Mouse (Mus musculus) forebrain, embryonic 12.5 days (tissue): ENCODE results near the gene Zdhhc6. TPM values are rescaled to one million over a fixed set of nuclear protein-coding genes. Genes with fewer than 3 reads are reported as not detected.

ENCODE experiments used
- ATAC-seq: fragments of 200-750 bp; cut with Nextera tagmentation; 2 replicates; pipeline ENCODE4 v1.8.0; 2017; ENCODE audit warnings: moderate TSS enrichment; ENCODE audit not compliant: low FRiP score
- H3K27ac ChIP-seq: fragments of 300-500 bp; sonication (generic); 2 replicates; pipeline ENCODE4 v1.5.1; 2016; ENCODE audit warnings: mild to moderate bottlenecking
- H3K27me3 ChIP-seq: fragments of 300-500 bp; sonication (generic); 2 replicates; pipeline ENCODE4 v1.6.1; 2016; ENCODE audit warnings: mild to moderate bottlenecking
- H3K36me3 ChIP-seq: fragments of 300-500 bp; sonication (generic); replicated peaks from 2 replicates; pipeline ENCODE4 v1.6.1; 2016; ENCODE audit warnings: mild to moderate bottlenecking
- H3K4me1 ChIP-seq: fragments of 300-500 bp; sonication (generic); 2 replicates; pipeline ENCODE4 v1.6.1; 2016
- H3K4me2 ChIP-seq: fragments of 300-500 bp; sonication (generic); 2 replicates; pipeline ENCODE4 v1.6.1; 2016; ENCODE audit warnings: mild to moderate bottlenecking, moderate library complexity
- H3K4me3 ChIP-seq: fragments of 300-500 bp; sonication (generic); replicated peaks from 2 replicates; pipeline ENCODE4 v1.5.1; 2016; ENCODE audit warnings: mild to moderate bottlenecking
- H3K9ac ChIP-seq: fragments of 300-500 bp; sonication (generic); 2 replicates; pipeline ENCODE4 v1.6.1; 2016; ENCODE audit warnings: mild to moderate bottlenecking
- H3K9me3 ChIP-seq: fragments of 300-500 bp; sonication (generic); 2 replicates; pipeline ENCODE4 v1.6.1; 2016
- whole genome bisulfite sequencing: fragments of 180-500 bp; shearing (Covaris S2); methylation state at CpG from one replicate; pipeline ENCODE4 v1.1.7; 2016; 5-methylcytosine and 5-hydroxymethylcytosine counted together
- polyA plus RNA-seq: library from polyadenylated mRNA; unstranded; fragments of >200 nt; fragmentation: Nextera tagmentation; extraction: Ambion mirVana; gene quantifications from 2 replicates; pipeline ENCODE4 v1.2.1, GENCODE M21; 2016

The Zdhhc6 gene
- polyA plus RNA-seq, 1 experiment from 2014 or later = 97.7 TPM

DNA sequence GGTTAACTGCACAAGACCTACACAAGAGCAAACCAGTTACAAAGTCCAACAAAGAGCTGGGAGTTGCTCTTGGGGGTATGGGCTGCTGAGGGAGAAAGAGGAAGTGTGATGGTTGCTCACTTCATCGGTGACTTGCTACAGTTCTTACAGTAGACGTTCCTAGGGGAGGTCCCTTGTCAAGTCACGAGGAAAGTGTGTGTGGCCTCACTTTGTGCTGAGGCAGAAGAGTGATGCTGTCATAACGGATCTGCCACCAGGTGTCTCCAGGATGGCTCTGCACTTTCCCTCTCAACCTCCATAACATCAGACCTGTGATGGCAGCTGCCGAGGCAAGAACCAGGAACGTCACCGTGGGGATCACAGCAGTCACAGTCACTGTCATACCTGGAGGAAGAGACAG is 88.7 kb downstream of the Zdhhc6 start:
- H3K4me1 ChIP-seq = no peaks in the 10 kb centered on the region
- no peak overlapping the region for H3K4me3 ChIP-seq
- WGBS = 93% methylated on average over 7 of the region's 7 CpGs
- no peak overlapping the region for H3K9ac ChIP-seq
- no peaks in the 10 kb centered on the region for H3K9me3 ChIP-seq
- H3K27ac ChIP-seq = no peak overlapping the region
- H3K36me3 ChIP-seq = no peaks in the 10 kb centered on the region
- no peaks in the 10 kb centered on the region for H3K27me3 ChIP-seq
- no peak overlapping the region for H3K4me2 ChIP-seq
- no peak for ATAC-seq

DNA sequence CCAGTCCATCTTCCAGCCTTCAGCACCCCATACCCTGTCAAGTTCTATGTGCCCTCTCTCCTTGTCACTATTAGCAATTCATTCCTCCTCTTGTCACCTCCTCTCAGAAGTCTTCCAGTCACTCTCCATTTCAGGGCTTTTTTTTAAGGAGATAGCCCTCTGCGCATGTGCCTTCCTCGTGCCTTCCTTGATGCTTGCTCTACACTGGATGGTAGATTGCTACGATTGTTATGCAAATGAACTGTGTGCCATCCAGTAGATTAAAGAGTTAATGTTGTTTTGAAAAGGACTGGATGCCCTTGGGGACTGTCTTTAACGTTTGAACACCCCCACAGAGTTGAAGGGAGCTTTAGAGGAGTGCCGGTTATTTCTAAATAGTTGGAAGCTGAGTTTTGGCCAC is 89.2 kb downstream of the Zdhhc6 start:
- Histone ChIP-seq H3K9me3 (no peaks in the 10 kb centered on the region), H3K4me2 (no peak overlapping the region), H3K4me1 (no peaks in the 10 kb centered on the region), H3K27me3 (no peaks in the 10 kb centered on the region), H3K27ac (no peak overlapping the region), H3K9ac (no peak overlapping the region), H3K4me3 (no peak overlapping the region), H3K36me3 (no peaks in the 10 kb centered on the region)
- no peak for ATAC-seq
- 60% methylated on average over 5 of the region's 5 CpGs for WGBS

DNA sequence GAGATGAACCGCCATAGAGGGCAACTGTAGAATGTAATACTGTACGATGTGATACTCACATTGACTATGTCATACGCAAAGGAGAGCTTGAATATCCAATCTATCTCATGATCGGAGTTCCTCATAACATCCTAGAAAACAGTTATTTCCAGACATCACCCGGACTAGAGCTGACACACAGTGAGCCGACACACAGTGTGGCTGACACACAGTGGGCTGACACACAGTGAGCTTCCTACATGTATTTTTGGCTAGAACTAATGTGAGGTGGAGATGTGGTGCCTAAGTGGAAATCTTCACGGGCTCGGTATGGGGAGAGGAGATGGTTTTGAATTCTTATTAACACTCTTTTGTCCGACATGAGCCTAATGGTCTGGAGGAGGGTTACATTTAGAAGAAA is 93.6 kb downstream of the Zdhhc6 start:
- Histone ChIP-seq H3K27ac (no peak overlapping the region), H3K27me3 (no peaks in the 10 kb centered on the region), H3K4me1 (peaks cover 11% of the 10 kb centered on the region), H3K9ac (no peak overlapping the region), H3K36me3 (no peaks in the 10 kb centered on the region), H3K9me3 (no peaks in the 10 kb centered on the region), H3K4me2 (no peak overlapping the region), H3K4me3 (no peak overlapping the region)
- 92% methylated on average over 9 of the region's 9 CpGs for WGBS
- ATAC-seq = no peak

Other genes starting within 250 kb of the Zdhhc6 start
- gene Gpam, start 188.8 kb downstream of the Zdhhc6 start, polyA plus RNA-seq = 21.5 and 24.4 TPM in 2 replicates
- 0.13 and 0.36 TPM in 2 replicates for gene Tectb, start 135.3 kb downstream of the Zdhhc6 start, polyA plus RNA-seq
- gene Gucy2g, start 74.8 kb downstream of the Zdhhc6 start, polyA plus RNA-seq = not detected in 2 replicates
- gene Acsl5, start 64.1 kb downstream of the Zdhhc6 start, polyA plus RNA-seq = 15.5 and 18.9 TPM in 2 replicates
- gene Vti1a, start 263 bp upstream of the Zdhhc6 start, polyA plus RNA-seq = 30.9 and 34.3 TPM in 2 replicates